Mouse (Mus musculus) bone marrow, adult 2 months (tissue): ENCODE results near the gene Asah2.

Experiments
- CTCF ChIP-seq: fragments of 200-500 bp; IDR thresholded peaks from 2 replicates; pipeline ENCODE4 v1.5.1; 2011; ENCODE audit warnings: low read length, control low read depth; ENCODE audit not compliant: control insufficient read depth, insufficient read depth
- POLR2A ChIP-seq: fragments of 200-500 bp; IDR thresholded peaks from 2 replicates; pipeline ENCODE4 v1.6.1; 2011; ENCODE audit warnings: low read depth, mild to moderate bottlenecking, control low read depth, low read length, borderline replicate concordance; ENCODE audit not compliant: control insufficient read depth

GRCm38 (mm10) chr19:32019722-32020121 lies 88.3 kb downstream of the Asah2 start:
- no peak for TF ChIP-seq POLR2A
- TF ChIP-seq CTCF: no peak
